Mouse (Mus musculus) left cerebral cortex, adult 2 months (tissue): ENCODE data around the gene B3galt4. TPM values are rescaled to one million over a fixed set of nuclear protein-coding genes. Genes with fewer than 3 reads are reported as not detected.
A peak's percentile ranks its signal among the peaks of the same experiment; 100 is the strongest.
"Not testable (repeated sequence)": the region's sequence is repeated elsewhere in the genome, so short reads cannot be mapped to it uniquely, and the experiment has no call there.

Experiments used
- DNase-seq, 2 experiments: peaks; one replicate each; pipeline ENCODE4 v3.0.0; 2021 to 2022; ENCODE audit warnings: low spot score in 2 of 2, mixed read lengths in 1 of 2; ENCODE audit errors: extremely low spot score in 1 of 2
- H3K27ac ChIP-seq: fragments of 200-600 bp; 2 replicates; pipeline ENCODE4 v1.8.1; 2022
- H3K4me3 ChIP-seq: fragments of 200-600 bp; 2 replicates; pipeline ENCODE4 v1.8.1; 2022
- CTCF ChIP-seq: fragments of 200-600 bp; IDR thresholded peaks from 2 replicates; pipeline ENCODE4 v1.8.1; 2022; ENCODE audit warnings: antibody characterized with exemption, mild to moderate bottlenecking, moderate library complexity
- intact Hi-C: fragments of 180-260 bp; cut with DNase I; formaldehyde crosslinking; loops from one replicate; pipeline ENCODE4 v1.15.1; 2025
- long read RNA-seq, 2 experiments: library from polyadenylated mRNA; stranded (forward); transcript quantifications; one replicate each; pipeline ENCODE4 v2.0.0; 2021; ENCODE audit warnings: borderline mapping rate in 2 of 2
- total RNA-seq, 2 experiments: library from RNA; stranded (reverse); gene quantifications; 2 replicates each; pipeline ENCODE4 v1.2.3; 2021

B3galt4 gene
- 1 to 10 TPM; 6.3 to 6.5 TPM for total RNA-seq
- long read RNA-seq, experiment 1 = 0 reads
- long read RNA-seq, experiment 2 = 0 reads

- no peak for TF ChIP-seq CTCF
- peak within 1 kb of the TSS; percentile 93 for H3K27ac ChIP-seq
- intact Hi-C loops = loop anchor here (1.0 kb wide), 1 partner anchor 11 kb away; the partner anchor contains the start of genes Pfdn6 and Wdr46
These were observed at the start of gene B3galt4 for GRCm38 (mm10) chr17:33951021-33951946. Gene B3galt4, minus strand, starts transcription at chr17:33951488.

GRCm38 (mm10) chr17:34000796-34001195 lies 49.5 kb upstream of the B3galt4 start:
- not testable (repeated sequence) for H3K4me3 ChIP-seq, H3K27ac ChIP-seq, DNase-seq
- intact Hi-C loops = loop anchor here (5.0 kb wide), 1 partner anchor 33 kb away; no protein-coding TSS in a partner anchor

More at GRCm38 (mm10) chr17:33951021-33951946, at the start of gene B3galt4:
- peak within 1 kb of the TSS; percentile 66 for H3K4me3 ChIP-seq
- peak; percentile 77 for DNase-seq

- intact Hi-C loops = loop anchor here (5.0 kb wide), 1 partner anchor 33 kb away; no protein-coding TSS in a partner anchor
- peak within 1 kb of the TSS; percentile 50 for H3K4me3 ChIP-seq
- TF ChIP-seq CTCF = no peak
- no peak within 1 kb of the TSS for H3K27ac ChIP-seq
- peak; percentile 67 to 68 for DNase-seq
These were observed 48.9 kb upstream of the B3galt4 start, which contains the start of gene H2-K1 for GRCm38 (mm10) chr17:34000150-34000537. Gene H2-K1, minus strand, starts transcription at chr17:34000347.

GRCm38 (mm10) chr17:33999341-34000149 lies 48.3 kb upstream of the B3galt4 start:
- peak overlapping the region; percentile 50 for H3K4me3 ChIP-seq
- no peak overlapping the region for H3K27ac ChIP-seq
- DNase-seq = no peak
- no peak for TF ChIP-seq CTCF
- intact Hi-C loops = loop anchor here (5.0 kb wide), 2 partner anchors 32 to 1293 kb away; no protein-coding TSS in a partner anchor

- H3K27ac ChIP-seq, H3K4me3 ChIP-seq, DNase-seq: not testable (repeated sequence)
- intact Hi-C loops = loop anchor here (5.0 kb wide), 1 partner anchor 1294 kb away; no protein-coding TSS in a partner anchor
These were observed 47.4 kb upstream of the B3galt4 start for GRCm38 (mm10) chr17:33998697-33999096.

GRCm38 (mm10) chr17:33997025-33997424 lies 45.7 kb upstream of the B3galt4 start:
- intact Hi-C loops = loop anchor here (5.0 kb wide), 1 partner anchor 1295 kb away; no protein-coding TSS in a partner anchor
- H3K27ac ChIP-seq, H3K4me3 ChIP-seq, DNase-seq: not testable (repeated sequence)

GRCm38 (mm10) chr17:33995651-33996050 lies 44.4 kb upstream of the B3galt4 start:
- intact Hi-C loops = loop anchor here (5.0 kb wide), 1 partner anchor 1297 kb away; no protein-coding TSS in a partner anchor
- no peak overlapping the region for H3K4me3 ChIP-seq
- DNase-seq = no peak
- no peak for TF ChIP-seq CTCF
- no peak overlapping the region for H3K27ac ChIP-seq

- intact Hi-C loops = loop anchor here (5.0 kb wide), 1 partner anchor 1297 kb away; no protein-coding TSS in a partner anchor
- no peak for TF ChIP-seq CTCF
These were observed 43.7 kb upstream of the B3galt4 start for GRCm38 (mm10) chr17:33994959-33995358.

GRCm38 (mm10) chr17:33991788-33992664 lies 40.7 kb upstream of the B3galt4 start:
- peak; percentile 72 for TF ChIP-seq CTCF
- H3K4me3 ChIP-seq = no peak overlapping the region
- no peak for DNase-seq
- H3K27ac ChIP-seq = no peak overlapping the region
- intact Hi-C loops = no loop called here

More at GRCm38 (mm10) chr17:33994959-33995358, 43.7 kb upstream of the B3galt4 start:
- Histone ChIP-seq H3K4me3 (no peak overlapping the region), H3K27ac (no peak overlapping the region)
- no peak for DNase-seq

GRCm38 (mm10) chr17:33982136-33982535 lies 30.8 kb upstream of the B3galt4 start:
- TF ChIP-seq CTCF = peak; percentile 70
- not testable (repeated sequence) for H3K27ac ChIP-seq, H3K4me3 ChIP-seq
- intact Hi-C loops = loop anchor here (2.0 kb wide), 1 partner anchor 13 kb away; no protein-coding TSS in a partner anchor
- peak in 1 of 2 experiments; percentile 51 for DNase-seq
